Comparison of ENCODE assay signal across 20 mouse cellular contexts in the genomic region with DNA sequence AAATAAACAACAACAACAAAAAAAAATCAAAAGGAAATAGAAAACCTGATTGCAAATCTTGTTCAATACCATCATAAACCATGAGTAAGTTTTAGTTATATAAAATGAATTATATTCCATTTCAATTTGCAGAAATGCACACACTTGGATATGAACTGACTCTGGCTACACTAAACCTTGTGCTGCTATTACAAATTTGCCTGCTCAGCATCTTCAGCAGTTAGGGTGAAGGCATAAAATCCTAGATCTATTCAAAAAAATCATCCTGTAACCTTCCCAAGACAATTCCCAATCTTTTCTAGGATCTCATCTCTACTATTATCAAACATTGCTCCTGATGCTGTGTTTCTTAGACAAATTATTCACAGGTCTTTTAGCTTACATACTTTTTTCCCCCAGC. TPM values are rescaled to one million over a fixed set of nuclear protein-coding genes. Genes with fewer than 3 reads are reported as not detected.
DNase-seq lines count a peak whose midpoint lies in the region; ATAC-seq and TF ChIP-seq lines count a peak whose summit lies in the region.
"Had no signal": no experiment of that assay in that cellular context is flagged by ENCODE, and none has a peak within 500 bp of the region (broad histone marks: within the 10 kb centered on the region; RNA-seq: fewer than 3 reads in every experiment).

No protein-coding gene starts in this region.

- H3K9me3 ChIP-seq in CH12.LX (replicated peaks; ENCODE audit: low read length) (no peaks in the 10 kb centered on the region), ES-E14 (ENCODE audit: control insufficient read depth, insufficient read depth, low read depth, low read length) (no peaks in the 10 kb centered on the region)

- DNase-seq in CH12.LX (ENCODE audit: extremely low read depth) (no peak), ES-E14 (ENCODE audit: low read depth, low spot score) (no peak)
- no peak for DNase-seq in adrenal gland, adult 8-10 months
- DNase-seq: adrenal gland, adult 2 months; adrenal gland, postnatal 10 days; adrenal gland, postnatal 14 days; adrenal gland, postnatal 25 days; adrenal gland, postnatal 36 days; B cell, adult 2 months; cerebellum, adult 11 months; cerebellum, adult 11-12 months; cerebellum, adult 18-20 months; cerebellum, adult 2 months; cerebellum, adult 8-10 months; cerebellum, adult 9-10 months had no signal

- no peak for TF ChIP-seq EP300 in CH12.LX (IDR thresholded peaks at IDR 0.05; ENCODE audit: low read length)

- H3K36me3 ChIP-seq in CH12.LX (replicated peaks in 1 of 2; ENCODE audit: control insufficient read depth in 1 of 2, insufficient read depth in 1 of 2, low read length in 1 of 2) (no peaks in the 10 kb centered on the region), ES-E14 (ENCODE audit: control insufficient read depth, insufficient read depth, low read length, poor library complexity, severe bottlenecking) (no peaks in the 10 kb centered on the region)
- H3K36me3 ChIP-seq: G1E had no signal

- in situ Hi-C loops in CH12.LX (cut with MboI; ENCODE audit: low pct_ligation_motif_present, low pct_unique_long_range_greater_than_20kb, low sequenced_read_pairs) = no loop called here
- in situ Hi-C loops in ES-E14 (cut with MboI; ENCODE audit: low sequenced_read_pairs in 2 of 2, unreplicated experiment in 2 of 2) = no loop called here

- H3K4me3 ChIP-seq in CH12.LX (replicated peaks in 1 of 3; ENCODE audit: low read depth in 2 of 3, low read length in 2 of 3, poor library complexity in 1 of 3) (no peak overlapping the region), ES-E14 (ENCODE audit: insufficient read depth in 1 of 2, low read depth in 1 of 2, low read length in 2 of 2, poor library complexity in 1 of 2, severe bottlenecking in 1 of 2) (no peak overlapping the region)

- dilution Hi-C loops in CH12.LX (cut with MboI; ENCODE audit: extremely low pct_ligation_motif_present, extremely low pct_unique_long_range_greater_than_20kb, low sequenced_read_pairs) = no loop called here

- H3K9ac ChIP-seq in CH12.LX (ENCODE audit: insufficient read depth, low read depth) (no peak overlapping the region), ES-E14 (ENCODE audit: insufficient read depth, low read depth, low read length, poor library complexity, severe bottlenecking) (no peak overlapping the region)

- H3K4me2 ChIP-seq in CH12.LX (ENCODE audit: insufficient read depth, low read depth, poor library complexity, severe bottlenecking) = no peak overlapping the region

- TF ChIP-seq CTCF in CH12.LX (conservative IDR thresholded peaks at IDR 0.05 in 1 of 2, IDR thresholded peaks at IDR 0.05 in 1 of 2; ENCODE audit: low read depth in 2 of 2, low read length in 2 of 2) = no peak

- H3K27me3 ChIP-seq in CH12.LX (replicated peaks) = no peaks in the 10 kb centered on the region
- H3K27me3 ChIP-seq: Patski had no signal

- H3K4me1 ChIP-seq in CH12.LX (ENCODE audit: control insufficient read depth in 1 of 2, insufficient read depth in 2 of 2) (no peaks in the 10 kb centered on the region), ES-E14 (ENCODE audit: control insufficient read depth in 2 of 2, insufficient read depth in 2 of 2, low read length in 2 of 2, poor library complexity in 1 of 2) (peaks cover 0 to 4% of the 10 kb centered on the region in 2 experiments; a peak in 1 of 4 replicates)

- H3K27ac ChIP-seq in CH12.LX (ENCODE audit: insufficient read depth, low read depth) = no peak overlapping the region
- no peak overlapping the region for H3K27ac ChIP-seq in ES-E14 (ENCODE audit: insufficient read depth, low read depth, low read length, poor library complexity, severe bottlenecking)

- ATAC-seq in megakaryocyte progenitor cell, adult 5-6 weeks (replicated peaks; ENCODE audit: poor library complexity) = no peak
- ATAC-seq: activated CD4-positive, CD25-positive, alpha-beta regulatory T cell, adult 4 months; CD4-positive, CD25-positive, alpha-beta regulatory T cell, adult 4 months; Patski had no signal

- no peak for TF ChIP-seq RAD21 in CH12.LX (IDR thresholded peaks at IDR 0.05; ENCODE audit: low read depth, low read length)

- H3K79me2 ChIP-seq in CH12.LX (replicated peaks; ENCODE audit: control insufficient read depth, extremely low read depth, insufficient read depth, poor library complexity, severe bottlenecking) = no peaks in the 10 kb centered on the region

- TF ChIP-seq POLR2A in CH12.LX (IDR thresholded peaks at IDR 0.05; ENCODE audit: low read depth, low read length) = no peak

TF ChIP-seq in CH12.LX, 34 proteins besides CTCF, POLR2A, EP300 and RAD21:
- peak; percentile 78; the same call in 1 of the 2 replicates for TF ChIP-seq MAFK (IDR thresholded peaks at IDR 0.05; ENCODE audit: insufficient replicate concordance, low read length)
- TF ChIP-seq NRF1 (IDR thresholded peaks at IDR 0.05; ENCODE audit: low read depth, low read length) = no peak

TF ChIP-seq in ES-E14, 5 proteins besides CTCF, POLR2A, EP300 and RAD21:
- TF ChIP-seq CHD2 (IDR thresholded peaks at IDR 0.05; ENCODE audit: low read depth, low read length) = no peak
- TF ChIP-seq ZC3H11A (IDR thresholded peaks at IDR 0.05; ENCODE audit: borderline replicate concordance, low read depth, low read length) = no peak
- no peak for TF ChIP-seq ZNF384 (IDR thresholded peaks at IDR 0.05; ENCODE audit: low read depth, low read length)
- TF ChIP-seq MAFK (IDR thresholded peaks at IDR 0.05; ENCODE audit: insufficient read depth, low read depth, low read length) = peak; percentile 57; the same call in 1 of the 2 replicates
- TF ChIP-seq HCFC1 (IDR thresholded peaks at IDR 0.05; ENCODE audit: borderline replicate concordance, insufficient read depth, low read length) = no peak
TF ChIP-seq in ES-E14: peak in this region for 1.

RNA-seq across cellular contexts. Expression of gene 1700025G04Rik, which starts 22.0 kb away (rescaled TPM):
- total RNA-seq in CH12.LX (2012; rRNA removed) = 1.5 TPM in 2 replicates
- 12.8 and 13.7 TPM in 2 replicates for total RNA-seq in CH12.LX (2014; rRNA removed)
- polyA plus RNA-seq in CH12.LX (2012; ENCODE audit: insufficient read length, low read depth) = 19.5 and 21.0 TPM in 2 replicates
- 2.1 and 2.4 TPM in 2 replicates for total RNA-seq in ES-E14 (2012; rRNA removed)
- 14.8 and 15.5 TPM in 2 replicates for total RNA-seq in megakaryocyte progenitor cell, adult 5-6 weeks (2015)
- 9.7 and 15.8 TPM in 2 replicates for total RNA-seq in megakaryocyte progenitor cell, adult 5-6 weeks (2017)
- 10 to 100 TPM; 49.0 to 83.7 (median 64.8) TPM for total RNA-seq in adrenal gland, adult 8-10 months (2022)
- polyA plus RNA-seq: G1E had no signal
